Mouse (Mus musculus) kidney, adult 2 months (tissue): ENCODE measurements around the gene Cinp.

Experiments used
- CTCF ChIP-seq: fragments of 200-500 bp; conservative IDR thresholded peaks from 2 replicates; pipeline ENCODE4 v1.5.1; 2011; ENCODE audit warnings: low read depth, mild to moderate bottlenecking, control low read depth, low read length, moderate library complexity, mixed read lengths; ENCODE audit not compliant: insufficient read depth, insufficient read length
- POLR2A ChIP-seq: fragments of 200-500 bp; IDR thresholded peaks from one replicate; pipeline ENCODE4 v1.6.1; 2011; ENCODE audit warnings: low read depth, low read length, control low read depth

- no peak for TF ChIP-seq CTCF
- TF ChIP-seq POLR2A: no peak
These were observed 53.8 kb downstream of the Cinp start for GRCm38 (mm10) chr12:110835182-110835581.
